Mouse (Mus musculus) thymus, postnatal 25 days (tissue): ENCODE measurements at regions not wholly inside any gene's neighbourhood (a gene's known extent, or its start where the extent isn't known, plus 50 kb on each side); places are given as distances from the start of the nearest gene placed in this dataset.
"Not testable (repeated sequence)": the region's sequence is repeated elsewhere in the genome, so short reads cannot be mapped to it uniquely, and the experiment has no call there.

ENCODE experiments used
- DNase-seq: peaks from one replicate; pipeline ENCODE4 v3.0.0; 2022

- no peak for DNase-seq
These were observed 259.6 kb downstream of the Pou4f1 start for GRCm38 (mm10) chr14:104208040-104208816.

- no peak for DNase-seq
These were observed 261.2 kb downstream of the Pou4f1 start for GRCm38 (mm10) chr14:104206602-104207001.

GRCm38 (mm10) chr14:104203239-104203986 lies 264.4 kb downstream of the Pou4f1 start:
- no peak for DNase-seq

- DNase-seq = no peak
These were observed 274.6 kb downstream of the Pou4f1 start for GRCm38 (mm10) chr14:104193198-104193597.

DNA sequence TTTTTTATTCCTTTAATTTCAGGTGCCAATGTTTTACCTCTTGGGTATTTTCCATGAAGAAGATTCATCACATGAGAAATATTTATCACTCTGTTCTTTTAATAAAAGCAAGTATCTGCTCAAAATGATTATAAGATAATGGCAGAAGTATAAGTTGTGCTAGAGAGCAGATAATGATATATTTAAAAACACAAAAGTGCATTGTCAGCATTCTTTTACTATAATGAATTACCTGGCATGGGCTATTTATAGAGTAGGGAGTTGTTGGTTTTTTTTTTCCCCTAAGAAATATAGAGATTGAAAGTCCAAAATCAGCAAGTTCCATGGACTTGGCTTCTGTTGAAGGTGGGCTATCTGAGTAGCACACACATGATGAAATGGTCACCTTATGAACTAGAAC lies 292.7 kb downstream of the Pou4f1 start:
- DNase-seq = no peak

DNA sequence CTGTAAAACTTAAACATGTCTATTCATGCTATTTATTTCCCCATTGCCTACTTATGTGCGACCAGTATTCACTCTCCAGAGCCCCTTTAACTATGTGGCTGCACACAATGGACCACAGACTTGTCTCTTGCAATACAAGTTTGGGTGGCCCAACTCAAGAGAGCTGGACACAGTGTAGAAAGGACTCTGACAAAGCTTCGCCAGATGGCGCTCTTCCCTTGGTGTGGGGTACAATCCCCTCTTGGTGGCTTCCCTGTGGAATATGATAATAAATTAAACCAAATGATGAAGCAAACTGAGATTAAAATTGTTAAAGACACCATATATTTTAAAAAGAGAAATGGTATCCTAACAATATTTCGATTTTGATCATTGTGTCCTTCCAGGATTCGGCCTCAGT lies 302.6 kb upstream of the Ednrb start:
- DNase-seq = no peak

DNA sequence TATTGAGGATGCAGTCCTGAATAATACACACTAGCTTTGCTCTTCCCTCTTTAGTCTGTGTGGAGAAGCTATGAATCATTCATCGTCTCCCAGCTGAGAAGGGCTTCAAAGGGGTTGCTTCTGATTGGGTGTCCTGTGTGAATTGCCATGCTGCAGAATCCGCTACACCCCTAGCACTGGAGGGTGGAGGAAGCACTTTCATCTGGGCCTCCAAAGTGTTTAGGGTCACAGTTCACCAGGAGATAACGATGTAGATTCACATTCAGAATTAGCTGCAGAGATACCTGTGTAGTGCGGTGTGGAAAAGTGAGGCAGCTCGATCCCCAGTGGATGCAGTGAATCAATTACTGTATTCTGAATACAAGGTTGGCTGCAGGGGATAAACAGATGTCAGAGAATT lies 301.2 kb upstream of the Ednrb start:
- no peak for DNase-seq

DNA sequence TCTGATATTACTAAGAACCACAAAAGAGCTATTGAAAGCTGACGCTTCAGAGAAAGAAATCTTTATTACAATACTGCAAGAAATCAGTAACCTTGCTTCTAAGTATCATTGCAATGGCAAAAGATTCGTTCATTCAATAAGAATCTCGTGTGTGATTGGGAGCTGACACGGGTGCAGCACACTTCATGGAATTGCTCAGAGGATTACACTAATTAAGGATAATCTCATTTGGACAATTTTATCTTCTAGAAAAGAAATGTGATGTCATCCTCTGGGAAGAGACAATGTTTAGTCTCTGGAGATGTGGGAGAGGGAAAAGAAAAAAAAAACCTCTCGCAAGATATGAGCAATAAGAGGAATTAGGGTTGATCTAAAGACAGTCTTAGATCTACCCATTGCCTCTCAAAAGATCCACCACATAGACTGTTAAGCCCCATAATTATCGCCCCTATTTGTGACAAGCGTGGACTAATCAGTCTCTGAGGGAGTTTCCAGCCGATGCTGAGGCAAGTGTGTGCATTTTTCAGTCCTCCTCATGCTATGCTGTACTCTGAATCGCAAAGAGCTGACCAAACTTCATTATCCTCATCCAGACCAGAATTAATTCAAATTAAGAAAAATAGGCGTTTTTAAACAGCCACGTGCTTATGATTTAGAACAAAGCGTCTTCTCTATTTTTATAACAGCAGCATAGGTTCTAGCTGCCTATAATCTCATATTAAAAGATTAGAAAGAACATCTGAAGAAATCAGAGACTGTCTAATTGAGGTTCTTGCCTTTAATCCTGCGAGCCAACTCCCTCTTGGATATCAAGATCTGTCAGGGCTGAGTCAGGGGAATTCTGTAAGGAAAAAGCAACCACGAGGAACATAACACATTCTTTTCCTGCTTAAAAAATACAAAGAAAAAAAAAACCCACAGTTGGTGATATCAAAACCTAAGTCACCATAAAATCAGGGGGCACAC lies 271.1 kb upstream of the Ednrb start:
- no peak for DNase-seq

DNA sequence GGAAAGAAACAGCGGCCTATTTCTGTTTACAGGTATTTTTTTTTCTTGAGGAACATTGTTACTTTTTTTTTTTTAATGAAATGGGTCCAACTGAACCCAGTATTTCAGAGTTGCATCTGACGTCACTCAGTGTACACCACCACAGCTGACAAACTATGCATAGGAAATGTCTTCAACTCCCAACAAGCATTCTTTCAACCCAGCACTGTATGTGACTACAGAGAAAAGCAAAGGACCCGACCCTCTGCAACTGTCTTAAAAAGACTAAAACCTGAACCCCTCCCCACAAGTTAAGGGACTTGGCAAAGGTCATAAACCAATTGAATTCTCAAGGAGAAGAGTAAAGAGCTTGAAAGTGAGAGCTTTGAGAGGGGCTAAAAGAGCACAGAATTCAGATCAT lies 270.0 kb upstream of the Ednrb start:
- DNase-seq = no peak

- DNase-seq = no peak
These were observed 269.2 kb upstream of the Ednrb start for GRCm38 (mm10) chr14:104113448-104113847.

- DNase-seq = no peak
These were observed 242.2 kb upstream of the Ednrb start for GRCm38 (mm10) chr14:104086381-104086780.

DNA sequence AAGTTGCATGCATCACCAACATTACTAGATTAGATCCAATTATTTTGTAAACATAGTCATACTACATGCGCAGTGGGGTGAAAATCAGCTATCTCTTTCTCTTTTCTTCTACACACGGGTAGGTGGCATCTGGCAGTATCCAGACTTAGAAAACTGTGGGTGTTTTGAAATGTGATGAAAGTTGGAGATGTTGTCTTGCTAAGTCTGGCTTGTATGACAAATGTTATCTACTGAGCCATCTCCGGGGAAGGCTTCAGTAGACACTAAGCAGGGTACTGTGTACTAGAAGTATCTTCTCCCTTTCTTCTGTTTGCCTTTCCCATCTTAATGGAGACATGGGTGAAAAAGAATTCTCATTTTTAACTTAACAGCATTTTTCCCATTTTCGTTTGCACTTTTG lies 220.0 kb upstream of the Ednrb start:
- not testable (repeated sequence) for DNase-seq

DNA sequence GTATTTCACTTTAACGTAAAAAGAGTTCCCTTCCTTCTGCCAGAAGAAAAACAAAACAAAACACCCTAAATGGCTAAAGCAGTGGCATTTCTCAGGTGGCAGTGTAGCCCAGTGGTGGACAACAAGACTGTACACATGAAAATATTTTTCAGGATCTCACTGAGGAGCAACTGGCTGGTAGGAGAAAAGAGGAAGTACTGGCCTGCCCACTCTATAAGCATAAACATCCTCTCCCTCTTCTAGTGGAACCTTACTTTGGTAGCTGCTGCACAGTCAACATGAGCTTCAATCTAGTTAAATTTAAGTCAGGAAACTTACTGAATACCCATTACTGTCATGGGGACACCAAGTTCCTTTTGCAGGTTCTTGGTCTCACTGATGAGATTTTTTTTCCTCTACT lies 209.5 kb upstream of the Ednrb start:
- no peak for DNase-seq

DNA sequence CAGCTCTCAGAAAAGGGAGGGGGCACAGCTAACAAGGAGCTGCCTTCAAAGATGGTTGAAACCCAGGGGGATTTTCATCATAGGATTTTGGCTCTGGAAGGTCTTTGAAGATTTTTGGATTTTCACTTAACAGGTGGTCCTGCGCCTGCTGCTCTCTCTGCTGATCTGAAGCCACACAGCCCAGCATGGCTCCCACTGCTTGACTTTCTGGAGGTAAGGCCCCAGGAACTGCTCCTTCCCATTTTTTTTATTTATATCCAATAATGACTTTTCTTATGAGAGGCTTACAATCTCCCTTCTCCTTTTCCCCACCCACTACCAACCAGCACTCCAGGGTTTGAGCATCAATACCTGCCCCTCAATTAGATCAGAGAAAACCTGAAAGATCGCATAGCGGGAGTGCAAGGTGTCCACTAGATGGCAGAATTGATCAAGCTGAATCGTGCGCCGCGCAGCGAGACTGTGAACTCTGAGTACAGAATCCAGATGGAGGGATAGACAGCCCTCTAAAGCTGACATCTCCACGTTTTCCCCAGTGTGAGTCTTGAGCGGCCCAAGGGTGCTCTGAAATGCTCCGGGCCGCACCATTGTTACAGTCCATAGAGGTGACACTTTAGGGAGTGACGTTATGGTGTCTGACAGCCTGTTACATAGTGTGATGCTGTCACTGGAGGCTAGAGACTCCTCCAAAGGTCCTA lies 194.6 kb upstream of the Ednrb start:
- peak; percentile 20 for DNase-seq

DNA sequence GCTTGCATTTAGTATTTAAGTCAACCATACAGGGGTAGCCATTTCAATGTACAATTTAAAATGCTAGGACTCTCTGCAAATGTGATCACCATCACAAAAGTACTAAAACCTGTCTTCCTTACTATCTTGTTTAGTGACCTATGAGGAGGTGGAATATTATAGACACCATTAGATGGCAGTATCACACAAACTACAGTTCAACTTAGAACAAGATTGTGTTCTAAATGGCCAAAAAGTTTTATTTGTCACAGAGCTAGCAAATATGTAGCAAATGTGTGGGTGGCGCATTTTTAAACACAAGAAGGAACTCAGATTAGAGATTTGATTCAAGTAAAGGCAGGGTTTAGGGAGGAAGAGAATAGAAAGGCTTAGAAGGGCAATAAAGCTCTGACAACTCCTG lies 189.4 kb upstream of the Ednrb start:
- no peak for DNase-seq

DNA sequence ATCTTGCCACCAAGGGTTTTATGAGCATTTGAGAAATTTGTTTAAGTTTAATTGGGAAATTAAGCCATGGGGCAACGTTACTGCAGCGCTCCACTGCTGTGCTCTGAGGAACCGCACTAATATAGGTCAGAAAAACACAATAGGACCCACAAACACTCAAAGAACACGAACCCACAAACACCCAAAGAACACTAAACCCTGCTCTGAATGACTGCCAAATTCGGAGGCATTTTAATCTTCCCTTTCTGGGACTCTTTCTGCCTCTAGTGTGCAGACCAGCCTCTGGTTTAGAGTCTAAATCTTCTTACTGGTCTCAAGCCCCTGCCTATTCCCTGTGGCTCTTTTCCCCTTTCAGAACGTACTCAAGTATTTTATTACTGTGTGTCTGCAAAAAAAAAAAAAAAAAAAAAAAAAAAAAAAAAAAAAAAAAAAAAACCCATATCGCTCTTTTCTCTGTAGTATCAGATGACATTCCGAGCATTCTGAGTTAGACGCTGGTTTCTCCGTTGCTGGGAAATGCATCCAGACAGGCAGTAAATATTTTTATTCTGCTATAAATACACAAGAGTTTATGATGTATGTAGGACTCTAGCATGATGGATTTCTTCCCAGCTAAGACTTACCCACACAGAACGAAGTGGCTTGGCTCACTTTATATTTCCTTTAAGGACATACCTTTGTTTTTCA lies 186.7 kb upstream of the Ednrb start:
- DNase-seq = no peak

DNA sequence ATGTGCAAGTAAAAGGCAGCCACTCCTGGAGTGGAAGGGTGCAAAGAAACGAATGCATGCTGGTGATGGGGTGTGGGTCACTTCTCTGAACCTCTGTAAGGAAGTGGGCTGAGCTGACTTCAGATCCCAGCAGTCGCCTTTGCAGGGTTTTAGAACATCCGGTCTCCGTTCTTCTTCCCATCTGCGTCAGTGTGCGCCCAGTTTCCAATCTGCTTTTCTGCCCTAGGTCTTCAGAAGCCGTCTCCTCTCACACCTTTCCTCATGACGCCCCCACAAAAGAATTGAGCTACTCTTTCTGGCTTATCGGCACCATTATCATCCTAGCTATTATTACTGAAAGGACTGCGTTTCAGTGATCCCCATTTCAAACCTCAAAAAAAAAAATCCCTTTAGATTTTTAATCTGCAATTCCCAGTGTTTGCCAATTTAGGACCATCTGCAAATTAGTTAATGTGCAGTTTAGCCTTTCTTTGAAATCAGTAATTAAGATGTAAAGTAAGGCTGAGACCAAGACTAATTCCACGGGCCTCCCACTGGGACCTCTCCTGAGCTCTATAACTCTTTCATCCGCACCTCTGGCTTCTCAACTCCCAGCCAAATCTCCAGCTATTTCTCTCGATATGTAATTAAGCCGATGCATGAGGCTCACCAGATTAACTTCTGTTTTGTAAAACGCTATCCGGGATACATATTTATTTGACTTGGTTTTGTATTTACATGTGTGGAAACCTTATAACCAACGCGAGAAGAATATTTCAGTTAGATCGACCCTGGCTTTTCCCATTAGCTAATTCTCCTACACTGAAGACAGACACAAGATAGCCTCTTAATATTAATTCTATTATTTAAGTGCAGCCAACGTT lies 185.7 kb upstream of the Ednrb start:
- no peak for DNase-seq

DNA sequence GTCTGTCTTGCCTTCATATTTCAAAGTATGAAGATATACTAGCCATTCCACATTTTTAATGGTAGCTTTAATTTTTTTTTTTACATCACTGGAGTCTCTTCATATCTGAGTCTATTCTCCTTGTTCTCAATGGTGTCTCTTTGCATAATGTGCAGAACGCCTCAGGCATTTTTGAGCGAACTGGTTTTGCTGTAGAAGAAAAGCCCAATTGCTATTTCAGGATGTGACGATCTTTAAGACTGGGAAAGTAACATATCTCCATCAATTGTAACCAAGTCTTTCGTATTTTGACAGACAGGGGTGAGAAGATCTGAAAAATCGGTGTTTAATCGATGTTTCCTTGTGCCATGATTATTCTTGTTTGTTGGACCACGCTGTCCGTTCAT lies 183.7 kb upstream of the Ednrb start:
- DNase-seq = no peak

DNA sequence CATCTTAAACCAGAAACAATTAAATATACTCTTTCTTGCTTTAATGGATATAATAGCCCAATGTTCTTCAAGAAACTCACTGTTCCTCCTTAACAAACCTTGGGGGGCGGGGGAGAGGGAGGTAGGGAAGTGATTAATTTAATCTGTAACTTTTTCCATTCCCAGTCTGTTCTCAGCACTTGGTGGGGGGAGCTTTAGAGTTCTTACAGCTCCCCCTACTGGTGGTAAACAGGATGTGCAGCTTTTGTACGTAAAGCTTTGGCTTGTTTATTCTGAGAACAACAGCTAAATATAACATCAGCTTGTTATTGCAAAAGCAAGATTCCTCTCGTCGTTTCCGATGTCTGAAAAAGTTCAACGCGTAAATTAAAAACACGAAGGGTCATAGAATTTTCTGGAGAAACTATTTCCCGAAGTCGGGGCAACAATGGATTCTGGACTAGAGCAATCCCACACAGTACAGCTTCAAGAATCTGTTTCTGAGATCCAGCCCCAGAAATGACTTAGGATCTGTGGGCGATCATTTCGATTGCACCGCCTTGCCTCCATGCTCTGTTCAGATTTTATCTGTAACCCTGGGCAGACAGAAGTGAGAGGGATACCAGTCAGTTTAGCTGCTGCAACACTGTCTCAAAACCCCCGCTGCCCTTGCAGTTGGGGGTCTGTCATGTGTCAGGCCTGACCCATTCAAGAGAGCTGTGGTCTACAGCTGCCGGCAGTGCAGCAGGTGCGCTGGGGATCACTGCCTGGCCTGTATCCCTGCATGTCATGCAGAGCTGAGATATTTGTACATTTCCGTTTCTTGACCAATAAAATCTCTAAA lies 183.1 kb upstream of the Ednrb start:
- DNase-seq = peak; percentile 5

DNA sequence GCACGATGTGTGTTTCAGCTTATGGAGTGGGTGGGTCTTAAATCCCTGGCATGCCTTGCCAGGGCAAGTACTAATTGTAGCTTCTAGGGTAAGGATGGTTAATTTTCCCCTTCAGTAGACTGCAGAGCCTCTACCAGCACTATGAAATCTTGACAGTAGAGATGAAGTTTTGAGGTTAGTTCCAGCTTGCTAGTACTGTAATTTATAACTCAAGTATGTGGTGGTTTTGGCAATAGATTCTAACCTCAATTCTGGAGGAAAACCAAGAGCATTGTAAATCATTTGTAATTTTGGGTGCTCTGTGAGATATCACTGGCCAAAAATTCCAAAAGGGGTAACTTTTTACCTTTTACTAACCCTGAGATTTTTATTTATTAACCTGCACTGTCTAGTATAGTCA lies 164.3 kb upstream of the Ednrb start:
- DNase-seq = no peak
